Mouse (Mus musculus) testis, adult 2 months (tissue): ENCODE measurements around the gene Ublcp1. TPM values are rescaled to one million over a fixed set of nuclear protein-coding genes. Genes with fewer than 3 reads are reported as not detected.

Source experiments
- H3K27ac ChIP-seq: fragments of 200-500 bp; 2 replicates; pipeline ENCODE4 v1.5.1; 2012; ENCODE audit warnings: low read depth, low read length; ENCODE audit not compliant: control insufficient read depth, insufficient read depth
- H3K27me3 ChIP-seq: fragments of 200-500 bp; 2 replicates; pipeline ENCODE4 v1.6.1; 2012; ENCODE audit warnings: mild to moderate bottlenecking, low read length, moderate library complexity; ENCODE audit not compliant: control insufficient read depth, insufficient read depth
- H3K36me3 ChIP-seq: fragments of 200-500 bp; 2 replicates; pipeline ENCODE4 v1.6.1; 2012; ENCODE audit warnings: mild to moderate bottlenecking, low read length; ENCODE audit not compliant: control insufficient read depth, insufficient read depth
- H3K4me1 ChIP-seq: fragments of 200-500 bp; 2 replicates; pipeline ENCODE4 v1.6.1; 2012; ENCODE audit warnings: low read length; ENCODE audit not compliant: control insufficient read depth, insufficient read depth
- H3K4me3 ChIP-seq: fragments of 200-500 bp; 2 replicates; pipeline ENCODE4 v1.5.1; 2012; ENCODE audit warnings: low read depth, mild to moderate bottlenecking, low read length, moderate library complexity, mixed read lengths; ENCODE audit not compliant: control insufficient read depth
- CTCF ChIP-seq: fragments of 200-500 bp; IDR thresholded peaks from 2 replicates; pipeline ENCODE4 v1.5.1; 2012; ENCODE audit warnings: low read depth, mild to moderate bottlenecking, inconsistent platforms, low read length, moderate library complexity; ENCODE audit not compliant: control insufficient read depth, insufficient read depth, insufficient replicate concordance
- POLR2A ChIP-seq: fragments of 200-500 bp; IDR thresholded peaks from 2 replicates; pipeline ENCODE4 v1.6.1; 2012; ENCODE audit warnings: low read depth, mild to moderate bottlenecking, inconsistent platforms, low read length, moderate library complexity; ENCODE audit not compliant: control insufficient read depth
- polyA plus RNA-seq: library from polyadenylated mRNA; depleted of rRNA; stranded (reverse); fragments of >200 nt; gene quantifications from 2 replicates; pipeline ENCODE4 v1.2.3, GENCODE M21; 2012

Gene Ublcp1
- polyA plus RNA-seq, 1 experiment = 14.7 TPM

GRCm38 (mm10) chr11:44480246-44480645, 9.9 kb upstream of the Ublcp1 start:
- Histone ChIP-seq H3K4me1 (no peaks in the 10 kb centered on the region; the same call in 1 of the 2 replicates), H3K27me3 (no peaks in the 10 kb centered on the region), H3K4me3 (no peak overlapping the region), H3K27ac (no peak overlapping the region), H3K36me3 (no peaks in the 10 kb centered on the region)
- no peak for TF ChIP-seq CTCF
- no peak for TF ChIP-seq POLR2A

GRCm38 (mm10) chr11:44478382-44478781, 8.1 kb upstream of the Ublcp1 start:
- H3K27ac ChIP-seq = no peak overlapping the region
- H3K4me1 ChIP-seq = no peaks in the 10 kb centered on the region; the same call in 1 of the 2 replicates
- no peaks in the 10 kb centered on the region for H3K27me3 ChIP-seq
- no peak for TF ChIP-seq POLR2A
- H3K36me3 ChIP-seq = no peaks in the 10 kb centered on the region
- H3K4me3 ChIP-seq = no peak overlapping the region

- H3K27ac ChIP-seq = no peak overlapping the region
- no peaks in the 10 kb centered on the region for H3K27me3 ChIP-seq
- H3K36me3 ChIP-seq = no peaks in the 10 kb centered on the region
- no peak overlapping the region for H3K4me3 ChIP-seq
- H3K4me1 ChIP-seq = no peaks in the 10 kb centered on the region
- TF ChIP-seq CTCF (no peak), POLR2A (no peak)
These were observed 6.1 kb upstream of the Ublcp1 start for GRCm38 (mm10) chr11:44476445-44476844.

GRCm38 (mm10) chr11:44475467-44475866, 5.2 kb upstream of the Ublcp1 start:
- no peak for TF ChIP-seq POLR2A
- TF ChIP-seq CTCF = no peak
- Histone ChIP-seq H3K36me3 (no peaks in the 10 kb centered on the region), H3K4me1 (peaks cover 2% of the 10 kb centered on the region; the same call in 1 of the 2 replicates), H3K27me3 (no peaks in the 10 kb centered on the region), H3K27ac (no peak overlapping the region), H3K4me3 (no peak overlapping the region)

- TF ChIP-seq POLR2A = no peak
- no peak for TF ChIP-seq CTCF
- no peaks in the 10 kb centered on the region for H3K27me3 ChIP-seq
- H3K27ac ChIP-seq = peak overlapping the region; percentile 87
- peak overlapping the region; percentile 100; the same call in 1 of the 2 replicates for H3K4me3 ChIP-seq
- H3K36me3 ChIP-seq = no peaks in the 10 kb centered on the region
- H3K4me1 ChIP-seq = peaks cover 7% of the 10 kb centered on the region; the same call in 1 of the 2 replicates
These were observed 1.2 kb upstream of the Ublcp1 start for GRCm38 (mm10) chr11:44471337-44471995.

GRCm38 (mm10) chr11:44469646-44470431, 459 bp downstream of the Ublcp1 start:
- TF ChIP-seq POLR2A (no peak), CTCF (no peak)
- no peaks in the 10 kb centered on the region for H3K27me3 ChIP-seq
- peaks cover 7% of the 10 kb centered on the region; the same call in 1 of the 2 replicates for H3K4me1 ChIP-seq
- peak overlapping the region; percentile 100 for H3K4me3 ChIP-seq
- H3K36me3 ChIP-seq = no peaks in the 10 kb centered on the region
- H3K27ac ChIP-seq = peak overlapping the region; percentile 87

GRCm38 (mm10) chr11:44468306-44468790, 1.9 kb downstream of the Ublcp1 start:
- Histone ChIP-seq H3K36me3 (no peaks in the 10 kb centered on the region), H3K4me1 (peaks cover 7% of the 10 kb centered on the region; the same call in 1 of the 2 replicates), H3K27ac (no peak overlapping the region), H3K4me3 (no peak overlapping the region), H3K27me3 (no peaks in the 10 kb centered on the region)
- TF ChIP-seq CTCF (no peak), POLR2A (no peak)
